Mouse (Mus musculus) adrenal gland, postnatal 0 days (tissue): ENCODE data around the gene Myt1. TPM values are rescaled to one million over a fixed set of nuclear protein-coding genes. Genes with fewer than 3 reads are reported as not detected.

ENCODE experiments used
- polyA plus RNA-seq: library from polyadenylated mRNA; unstranded; fragments of >200 nt; fragmentation: Nextera tagmentation; extraction: Ambion mirVana; gene quantifications from 2 replicates; pipeline ENCODE4 v1.2.1, GENCODE M21; 2015

Gene Myt1
- 3.6 and 4.9 TPM in 2 replicates for polyA plus RNA-seq

DNA sequence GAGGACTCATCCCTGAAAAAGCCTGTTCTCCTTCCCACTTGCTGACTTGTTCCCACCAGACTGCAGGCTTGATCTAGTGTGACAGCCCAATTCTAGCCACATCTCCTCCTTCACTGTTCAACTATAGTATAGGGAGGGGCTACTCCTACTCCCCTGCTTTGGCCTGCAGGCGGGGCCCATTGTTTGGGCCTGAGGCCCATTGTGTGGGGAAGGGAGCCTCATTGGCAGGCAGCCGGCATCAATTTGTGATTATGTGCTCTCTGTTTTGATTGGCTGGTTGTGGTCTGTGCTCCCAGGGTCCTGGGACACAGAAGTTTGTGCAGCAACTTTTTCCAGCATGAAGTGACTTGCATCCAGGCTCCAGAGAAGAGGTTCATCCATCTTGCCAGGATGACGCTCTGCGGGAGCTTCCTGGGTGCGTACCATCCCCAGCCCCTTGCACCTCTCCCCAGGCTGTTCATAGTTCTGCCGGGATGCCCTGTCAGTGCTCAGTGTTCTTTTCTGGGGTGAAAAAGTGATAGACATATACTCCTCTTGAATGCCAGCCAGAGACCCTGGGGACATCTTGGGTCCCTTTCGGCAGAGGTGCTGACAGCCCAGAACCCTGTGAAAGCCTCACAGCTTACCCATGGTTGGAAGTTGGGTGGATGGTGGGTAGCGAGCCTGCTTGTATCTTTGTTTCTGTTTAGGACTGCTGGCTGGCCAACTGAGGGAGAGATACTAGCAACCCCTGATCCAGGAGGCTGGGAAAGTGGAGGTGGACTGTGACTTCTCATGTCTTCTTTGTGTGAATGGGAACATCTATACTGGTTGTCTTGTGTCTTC, at the start of gene Myt1:
Myt1 (plus strand) TSS at position 327 of the 825 bp plus-strand sequence.

DNA sequence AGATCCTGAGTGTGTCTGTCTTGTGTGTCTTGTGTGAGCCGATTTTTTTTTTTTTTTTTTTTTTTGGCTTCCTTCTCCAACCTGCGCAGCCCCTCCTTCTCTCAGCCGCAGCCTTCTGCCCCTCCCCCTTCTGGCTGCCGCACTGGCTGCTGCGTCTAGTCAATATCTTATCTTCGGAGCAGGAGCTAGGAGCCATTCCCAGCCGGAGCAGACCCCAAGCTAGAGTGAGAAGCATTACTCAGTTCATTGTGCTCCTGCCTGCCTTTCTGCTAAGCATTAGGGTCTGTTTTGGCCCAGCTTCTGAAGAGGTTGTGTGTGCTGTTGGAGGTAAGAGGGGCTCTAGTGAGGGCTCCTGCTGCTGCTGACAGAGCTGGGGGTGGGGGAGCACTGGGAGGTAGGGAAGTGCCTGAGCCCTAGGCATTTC, 48.2 kb upstream of the Myt1 start, which contains the start of gene Oprl1:
Oprl1 (plus strand) TSS at position 114 of the 424 bp plus-strand sequence.

DNA sequence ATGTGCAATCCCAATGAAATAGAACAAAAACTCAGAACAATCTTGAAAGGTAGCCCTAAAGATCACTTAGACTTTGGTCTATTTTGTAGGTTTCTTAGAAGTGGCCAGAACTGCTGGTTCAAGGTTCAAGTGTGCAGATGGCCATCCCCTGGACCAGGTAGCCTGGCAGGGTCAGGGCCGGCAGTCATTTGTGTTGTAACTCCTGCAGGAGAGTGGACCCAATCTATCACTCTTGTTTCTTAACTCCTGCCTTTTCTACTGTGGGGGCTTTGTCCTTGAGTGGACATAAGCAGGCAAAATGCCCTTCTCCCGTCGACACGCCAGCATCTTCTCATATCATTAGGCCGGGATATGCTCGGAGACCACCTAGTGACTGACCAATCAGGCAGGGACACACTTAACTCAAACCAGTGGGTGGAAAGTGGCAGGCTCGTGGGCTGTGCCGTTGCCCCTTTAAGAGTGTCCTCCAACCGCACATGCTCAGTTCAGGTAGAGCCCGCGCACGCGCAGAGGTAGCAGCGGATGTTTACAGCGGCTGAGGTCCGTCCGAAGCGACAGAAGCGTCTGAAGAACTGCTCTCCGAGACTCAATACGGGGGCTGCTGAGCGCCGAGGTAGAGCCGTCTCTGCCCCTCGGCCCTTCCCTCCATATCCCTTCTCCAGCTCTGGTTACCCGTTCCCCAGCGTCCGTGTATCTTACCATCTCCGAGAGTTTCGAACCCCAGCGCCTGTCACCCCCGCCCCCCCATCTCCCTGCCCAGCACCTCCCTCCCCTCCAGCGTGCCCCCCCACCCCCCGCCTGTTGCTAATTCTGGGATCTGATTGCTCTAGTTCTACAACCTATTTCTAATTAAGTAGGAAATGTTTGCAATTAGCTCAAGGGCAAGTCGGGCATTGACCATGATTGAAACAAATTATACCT, 74.5 kb downstream of the Myt1 start, which contains the start of gene Pcmtd2:
Pcmtd2 (plus strand) TSS at position 483 of the 921 bp plus-strand sequence.

DNA sequence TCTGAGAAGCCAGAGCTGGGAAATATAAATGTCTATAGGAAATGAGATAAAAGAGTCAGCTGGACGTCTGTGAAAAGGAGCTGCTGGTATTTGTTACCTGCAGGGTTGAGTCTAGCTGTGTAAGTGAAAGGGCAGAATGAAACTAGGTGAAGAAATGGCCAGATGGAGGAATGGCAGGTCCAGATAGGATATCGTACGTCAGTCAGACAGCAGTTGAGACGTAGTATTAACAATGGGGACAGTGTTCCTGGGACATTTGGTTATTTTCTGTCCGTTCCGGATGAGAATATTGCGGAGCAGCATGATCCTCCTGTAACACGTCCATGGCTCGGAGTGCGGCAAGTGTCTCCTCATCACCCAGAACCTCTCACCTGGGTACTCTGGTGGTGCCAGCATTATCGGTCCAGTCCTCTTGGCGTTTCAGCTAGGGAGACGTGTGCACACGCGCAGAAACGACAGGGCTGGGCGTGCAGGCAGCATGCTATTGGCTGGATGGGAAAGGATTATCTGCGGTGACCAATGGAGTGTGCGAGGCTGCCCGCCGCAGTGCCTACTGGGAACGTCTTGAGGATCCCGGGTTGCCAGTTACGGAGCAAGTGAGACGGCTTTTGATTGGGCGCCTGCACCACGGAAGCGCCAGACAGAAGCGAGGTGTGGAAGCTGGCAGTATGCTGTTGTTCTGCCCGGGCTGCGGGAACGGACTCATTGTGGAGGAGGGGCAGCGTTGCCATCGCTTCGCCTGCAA, 100.8 kb downstream of the Myt1 start, which contains the start of gene Polr3k:
Polr3k (plus strand) TSS at position 547 of the 745 bp plus-strand sequence.

Other genes starting within 250 kb of the Myt1 start
- gene Dnajc5, start 242.8 kb upstream of the Myt1 start, polyA plus RNA-seq = 47.4 and 56.3 TPM in 2 replicates
- 42.5 and 70.6 TPM in 2 replicates for gene Uckl1, start 178.4 kb upstream of the Myt1 start, polyA plus RNA-seq
- gene Prpf6, start 171.5 kb upstream of the Myt1 start, polyA plus RNA-seq = 29.2 and 43.1 TPM in 2 replicates
- gene Zfp512b, start 170.5 kb upstream of the Myt1 start, polyA plus RNA-seq = 29.7 and 35.5 TPM in 2 replicates
- 21.4 and 21.8 TPM in 2 replicates for gene Samd10, start 164.1 kb upstream of the Myt1 start, polyA plus RNA-seq
- gene Gm29797, start 106.3 kb upstream of the Myt1 start, polyA plus RNA-seq = 0.37 TPM in 1 of 2 replicates, not detected in the other
- gene Sox18, start 91.7 kb upstream of the Myt1 start, polyA plus RNA-seq = 18.4 and 38.6 TPM in 2 replicates
- gene Tcea2, start 83.0 kb upstream of the Myt1 start, polyA plus RNA-seq = 15.1 and 18.1 TPM in 2 replicates
- 23.9 and 30.7 TPM in 2 replicates for gene Rgs19, start 69.4 kb upstream of the Myt1 start, polyA plus RNA-seq
- gene Lkaaear1, start 64.9 kb upstream of the Myt1 start, polyA plus RNA-seq = not detected in 2 replicates
- gene Oprl1, start 48.3 kb upstream of the Myt1 start, polyA plus RNA-seq = 3.3 and 9.9 TPM in 2 replicates
- gene Pcmtd2, start 74.5 kb downstream of the Myt1 start, polyA plus RNA-seq = 29.2 and 43.9 TPM in 2 replicates
- 46.9 and 51.9 TPM in 2 replicates for gene Polr3k, start 101.0 kb downstream of the Myt1 start, polyA plus RNA-seq
- not detected in 2 replicates for gene Gm14496, start 227.8 kb downstream of the Myt1 start, polyA plus RNA-seq